Mouse (Mus musculus) embryonic stem cell, embryonic (primary cell): ENCODE measurements around the gene Nagk.

Experiments
- CTCF ChIA-PET, 4 experiments: fragments of 300-600 bp in 2 of 4; fragments of 350-600 bp in 2 of 4; sonication (Branson Sonifier 250); formaldehyde crosslinking; loops; one replicate each; lab custom pipeline; 2022; ENCODE audit warnings: inconsistent platforms in 2 of 4; lab: Charles Lee
- POLR2A ChIA-PET, 4 experiments: fragments of 300-600 bp in 2 of 4; fragments of 350-600 bp in 2 of 4; sonication (Branson Sonifier 250); formaldehyde crosslinking; loops; one replicate each; lab custom pipeline; 2022; ENCODE audit warnings: antibody characterized with exemption in 4 of 4, inconsistent platforms in 1 of 4; lab: Charles Lee

Nagk gene

DNA sequence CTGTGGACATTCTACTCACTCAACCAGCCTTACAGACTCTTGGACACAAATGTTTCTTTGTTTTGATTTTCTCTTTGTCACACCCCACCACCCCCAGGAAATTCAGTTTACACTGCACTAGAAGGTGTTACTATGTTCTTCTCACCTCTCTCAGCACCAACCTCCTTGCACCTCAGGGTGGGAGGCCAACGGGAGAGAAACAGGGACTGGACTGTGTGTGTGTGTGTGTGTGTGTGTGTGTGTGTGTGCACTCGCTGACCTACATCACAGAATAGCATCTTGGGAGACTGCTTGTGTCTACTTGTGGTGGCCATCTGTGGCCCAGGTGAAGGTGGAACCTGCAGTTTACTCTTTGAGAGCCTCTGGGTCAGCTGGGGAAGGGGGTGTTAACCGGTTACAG is 8.4 kb upstream of the Nagk start:
- CTCF ChIA-PET: interaction anchor here in 2 of 4 experiments (0.9 to 1.2 kb wide), 2 partner anchors 10 to 222 kb away, joined by 3 to 5 read pairs; partner anchors contain the start of genes Dysf (in 1 of the 2) and Tex261 (in 1 of the 2)

DNA sequence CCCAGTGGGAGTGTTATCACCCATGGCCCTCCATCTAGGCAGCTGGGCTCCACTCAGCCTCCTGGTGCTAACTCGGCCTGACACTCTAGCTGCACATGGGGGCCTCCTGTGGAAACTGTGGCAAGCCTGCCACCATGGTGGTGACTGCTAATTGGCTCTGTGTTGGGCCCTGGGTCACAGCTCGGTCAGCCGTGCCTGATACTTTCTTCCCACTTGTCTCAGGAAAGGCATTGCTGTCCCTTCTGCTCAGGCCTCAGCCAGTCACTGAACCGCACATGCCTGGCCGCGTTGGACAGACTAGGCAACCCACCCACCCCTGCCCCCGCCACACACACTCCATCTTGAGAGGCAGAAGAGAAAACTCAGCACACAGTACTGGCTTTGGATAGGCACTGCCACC is 6.2 kb upstream of the Nagk start:
- CTCF ChIA-PET: interaction anchor here in 3 of 4 experiments (0.6 to 1.5 kb wide), 6 partner anchors 10 to 1244 kb away, joined by 3 to 5 read pairs (median 4); partner anchors contain the start of gene Tex261 (in 1 of the 3)

More for the DNA sequence above, 8.4 kb upstream of the Nagk start:
- POLR2A ChIA-PET: interaction anchor here in 2 of 4 experiments (0.9 to 1.5 kb wide), 3 partner anchors 8 to 46 kb away, joined by 3 to 4 read pairs (median 3); partner anchors contain the start of genes Nagk (in 1 of the 2) and Paip2b (in 1 of the 2)

DNA sequence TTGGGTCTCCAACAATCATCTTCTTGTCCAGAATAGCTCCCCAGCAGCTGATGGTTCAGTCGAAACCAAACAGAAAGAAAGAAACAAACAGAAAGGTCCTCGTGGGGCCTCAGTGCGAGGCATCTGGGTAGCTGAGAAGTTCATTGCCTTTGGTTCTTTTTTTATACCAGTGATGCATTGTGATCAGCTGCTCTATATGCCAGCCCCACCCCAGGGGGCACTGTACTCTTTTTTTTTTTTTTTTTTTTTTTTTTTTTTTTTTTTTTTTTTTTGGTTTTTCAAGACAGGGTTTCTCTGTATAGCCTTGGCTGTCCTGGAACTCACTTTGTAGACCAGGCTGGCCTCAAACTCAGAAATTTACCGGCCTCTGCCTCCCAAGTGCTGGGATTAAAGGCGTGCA is 4.2 kb upstream of the Nagk start:
- POLR2A ChIA-PET: interaction anchor here in 2 of 4 experiments (1.5 to 2.8 kb wide), 3 partner anchors 41 to 124 kb away, joined by 4 to 9 read pairs (median 7); partner anchors contain the start of gene Paip2b (in 2 of the 2)
- CTCF ChIA-PET: interaction anchor here (0.5 to 1.5 kb wide), 6 partner anchors 15 to 291 kb away, joined by 3 to 5 read pairs (median 3); partner anchors contain the start of gene Tex261 (in 1 of the 4)

More for the DNA sequence above, 6.2 kb upstream of the Nagk start:
- POLR2A ChIA-PET: interaction anchor here in 2 of 4 experiments (0.5 to 1.4 kb wide), 6 partner anchors 10 to 931 kb away, joined by 3 to 4 read pairs (median 3); partner anchors contain the start of gene Tex261 (in 1 of the 2)

DNA sequence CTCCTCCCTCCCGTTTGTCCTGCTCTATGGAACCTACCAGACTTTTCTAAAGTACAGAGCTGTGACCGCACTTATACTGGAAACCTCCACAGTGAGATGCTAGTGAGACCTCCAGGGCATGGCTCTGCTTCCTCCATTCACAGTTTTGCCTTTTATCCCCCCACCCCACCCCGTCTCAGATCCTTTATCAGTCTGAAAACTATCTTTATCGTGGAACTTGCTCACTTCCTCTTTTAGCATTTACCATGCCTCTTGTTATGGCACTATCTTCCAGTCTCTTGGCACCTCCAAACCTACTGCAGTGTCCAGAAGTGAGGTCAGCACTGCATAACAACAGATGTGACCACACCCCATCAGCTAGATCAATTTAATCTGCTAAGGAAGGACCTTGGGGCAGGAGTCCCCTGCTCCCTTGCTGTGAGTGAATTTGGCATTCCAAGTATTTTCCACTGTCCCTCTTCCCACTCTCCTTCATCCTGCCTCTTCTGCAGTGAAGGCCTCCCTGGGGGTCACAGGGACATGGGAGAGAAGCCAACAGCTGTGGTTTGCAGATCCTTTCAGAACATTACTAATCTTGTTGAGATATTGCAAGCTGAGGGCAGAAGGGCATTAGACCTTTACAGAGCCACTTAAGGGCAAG is 3.4 kb upstream of the Nagk start:
- POLR2A ChIA-PET: interaction anchor here in 3 of 4 experiments (0.8 to 2.8 kb wide), 6 partner anchors 15 to 123 kb away, joined by 3 to 9 read pairs (median 4); partner anchors contain the start of genes Paip2b (in 2 of the 3) and Tex261 (in 1 of the 3)
- CTCF ChIA-PET: interaction anchor here in 3 of 4 experiments (0.7 to 1.5 kb wide), 6 partner anchors 12 to 297 kb away, joined by 3 to 7 read pairs (median 4); partner anchors contain the start of gene Tex261 (in 2 of the 3)

DNA sequence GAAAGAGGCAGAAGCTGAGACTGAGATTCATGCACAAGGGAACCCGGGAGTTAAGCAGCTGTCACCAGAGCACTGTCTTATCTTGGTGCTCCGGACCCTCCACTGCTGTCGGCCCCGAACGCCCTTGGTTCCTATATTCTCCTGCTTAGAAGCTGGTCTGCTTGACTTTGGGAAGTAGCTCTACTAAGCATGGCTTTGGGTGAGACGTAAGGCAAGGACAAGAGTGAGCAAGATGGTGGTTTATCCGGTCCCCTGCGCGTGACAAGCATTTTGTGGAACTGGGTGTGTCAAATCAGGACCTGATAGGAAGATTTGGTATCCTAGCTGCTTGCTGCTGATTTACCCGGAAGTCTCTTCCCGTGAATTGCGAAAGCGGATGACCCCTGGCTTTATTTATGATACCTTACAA is 714 bp downstream of the Nagk start:
- ChIA-PET CTCF (interaction anchor here (0.5 to 2.0 kb wide), 13 partner anchors 13 to 670 kb away, joined by 3 to 23 read pairs (median 5); partner anchors contain the start of gene Tex261 (in 3 of the 4)), POLR2A (interaction anchor here in 3 of 4 experiments (0.6 to 4.4 kb wide), 48 partner anchors 10 to 628 kb away, joined by 3 to 68 read pairs (median 4); partner anchors contain the start of genes Paip2b (in 3 of the 3), Tex261 (in 2 of the 3), Vax2 (in 2 of the 3) and Zfp638 (in 2 of the 3))

DNA sequence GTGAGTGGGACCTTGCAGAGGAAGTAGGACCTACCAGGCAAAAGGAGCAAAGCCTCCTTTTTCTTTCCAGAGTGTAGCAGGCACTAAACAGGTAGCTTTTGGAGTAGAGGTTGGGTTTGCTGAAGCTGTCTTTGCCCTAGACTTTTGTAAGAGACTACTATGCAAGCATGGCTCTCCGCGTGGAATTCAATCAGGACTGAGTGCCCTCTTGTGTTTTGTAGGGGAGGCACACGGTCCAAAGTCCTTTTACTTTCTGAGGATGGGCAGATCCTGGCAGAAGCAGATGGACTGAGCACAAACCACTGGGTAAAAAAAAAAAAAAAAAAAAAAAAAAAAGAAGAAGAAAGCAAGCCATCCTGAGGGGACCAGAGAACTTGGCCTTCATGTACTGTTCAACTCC is 1.9 kb downstream of the Nagk start:
- ChIA-PET CTCF (interaction anchor here in 3 of 4 experiments (0.5 to 2.0 kb wide), 4 partner anchors 21 to 608 kb away, joined by 3 to 17 read pairs (median 8); partner anchors contain the start of gene Tex261 (in 2 of the 3)), POLR2A (interaction anchor here (0.6 to 4.4 kb wide), 14 partner anchors 8 to 1347 kb away, joined by 3 to 68 read pairs (median 6); partner anchors contain the start of genes Paip2b (in 2 of the 4) and Zfp638 (in 1 of the 4))

DNA sequence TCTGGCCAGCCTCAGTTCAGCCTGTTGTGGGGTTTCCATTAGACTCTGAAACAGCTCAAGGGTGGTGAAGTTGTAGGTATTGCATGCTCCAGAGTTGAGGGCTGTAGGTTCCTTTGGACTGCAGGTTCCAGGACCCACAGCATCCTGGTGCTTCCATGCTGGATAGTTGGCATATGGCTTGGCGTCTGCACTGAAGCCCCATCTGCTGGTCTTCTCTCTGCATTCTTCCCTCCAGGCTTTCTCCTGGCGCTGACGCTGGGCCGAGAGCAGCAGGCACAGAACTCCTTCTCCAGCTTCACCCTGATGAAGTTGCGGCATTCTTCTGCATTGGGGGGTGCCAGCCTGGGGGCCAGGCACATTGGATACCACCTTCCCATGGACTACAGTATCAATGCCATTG is 7.3 kb downstream of the Nagk start:
- POLR2A ChIA-PET: interaction anchor here in 3 of 4 experiments (0.9 to 3.7 kb wide), 8 partner anchors 8 to 32 kb away, joined by 3 to 15 read pairs (median 4); partner anchors contain the start of gene Paip2b (in 2 of the 3)
- CTCF ChIA-PET: interaction anchor here in 1 of 4 experiments (1.5 kb wide), 1 partner anchor 108 kb away, joined by 4 read pairs; no protein-coding TSS in a partner anchor

DNA sequence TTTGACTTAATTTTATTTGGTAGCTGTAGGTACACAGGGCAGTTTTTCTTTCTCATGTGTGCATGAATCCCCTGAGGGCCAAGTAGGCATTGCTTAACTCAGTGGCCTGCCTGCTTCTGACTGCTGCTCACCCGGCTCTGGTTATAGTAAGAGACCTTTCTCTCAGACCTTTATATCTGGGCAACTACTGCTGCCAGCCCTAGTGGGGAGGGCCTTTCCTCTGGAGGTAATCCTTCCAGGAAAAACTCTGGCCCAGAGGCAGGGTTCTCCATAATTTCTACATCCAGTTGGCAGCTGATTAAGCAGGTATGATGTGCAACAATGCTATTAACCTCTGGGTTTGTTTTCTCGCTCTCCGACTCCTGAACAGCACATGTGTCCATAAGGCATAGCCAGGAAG is 8.1 kb downstream of the Nagk start:
- POLR2A ChIA-PET: interaction anchor here in 3 of 4 experiments (0.6 to 3.7 kb wide), 7 partner anchors 11 to 74 kb away, joined by 3 to 15 read pairs (median 7); partner anchors contain the start of gene Paip2b (in 2 of the 3)
- CTCF ChIA-PET: interaction anchor here in 1 of 4 experiments (1.5 kb wide), 1 partner anchor 109 kb away, joined by 4 read pairs; no protein-coding TSS in a partner anchor

DNA sequence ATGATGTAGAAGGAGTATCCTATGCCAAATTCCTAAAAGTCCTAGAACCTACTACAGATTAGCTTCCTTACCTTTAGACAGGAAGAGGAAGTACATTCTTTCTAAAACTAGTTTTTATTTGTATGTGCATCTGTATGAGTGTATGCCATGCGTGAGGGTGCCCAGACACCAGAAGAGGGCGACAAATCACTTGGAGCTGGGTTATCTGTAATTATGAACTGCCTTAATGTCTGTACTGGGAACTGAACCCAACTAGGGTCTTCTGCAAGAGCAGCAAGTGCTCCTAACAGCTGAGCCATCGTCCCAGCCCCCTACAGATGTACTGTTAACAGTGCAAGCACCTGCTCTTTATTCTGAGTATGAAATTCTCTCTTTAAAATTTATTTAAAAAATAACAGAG is 21.0 kb downstream of the Nagk start:
- ChIA-PET CTCF (interaction anchor here (0.5 to 1.9 kb wide), 6 partner anchors 14 to 557 kb away, joined by 3 to 8 read pairs (median 4); partner anchors contain the start of gene Tex261 (in 1 of the 4)), POLR2A (interaction anchor here in 3 of 4 experiments (0.6 to 8.9 kb wide), 9 partner anchors 10 to 99 kb away, joined by 3 to 87 read pairs (median 6); partner anchors contain the start of genes Paip2b (in 3 of the 3), Nagk (in 1 of the 3) and Zfp638 (in 1 of the 3))

DNA sequence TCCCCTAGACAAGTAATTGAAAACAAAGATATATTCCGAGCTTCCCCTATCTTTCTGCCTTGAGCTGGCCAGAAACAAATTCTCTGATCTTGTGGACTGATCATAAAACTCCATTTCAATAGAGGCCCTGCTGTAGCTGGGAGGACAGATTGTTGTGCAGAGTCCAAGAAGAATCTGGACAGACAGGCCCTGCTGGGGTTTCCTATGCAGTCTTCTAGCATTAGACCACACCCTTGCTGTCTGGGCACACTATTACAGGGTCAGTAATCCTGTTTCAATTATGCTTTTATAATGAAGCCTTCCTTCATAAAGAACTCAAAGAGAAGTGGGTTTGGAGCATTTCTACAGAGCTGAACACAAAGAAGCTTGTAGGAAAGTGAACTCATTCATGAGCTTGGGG is 24.2 kb downstream of the Nagk start:
- CTCF ChIA-PET: interaction anchor here in 1 of 4 experiments (1.3 kb wide), 1 partner anchor 13 kb away, joined by 3 read pairs; the partner anchor contains the start of gene Paip2b
- POLR2A ChIA-PET: interaction anchor here (0.6 to 8.9 kb wide), 10 partner anchors 8 to 171 kb away, joined by 3 to 87 read pairs (median 4); partner anchors contain the start of gene Paip2b (in 3 of the 4)

DNA sequence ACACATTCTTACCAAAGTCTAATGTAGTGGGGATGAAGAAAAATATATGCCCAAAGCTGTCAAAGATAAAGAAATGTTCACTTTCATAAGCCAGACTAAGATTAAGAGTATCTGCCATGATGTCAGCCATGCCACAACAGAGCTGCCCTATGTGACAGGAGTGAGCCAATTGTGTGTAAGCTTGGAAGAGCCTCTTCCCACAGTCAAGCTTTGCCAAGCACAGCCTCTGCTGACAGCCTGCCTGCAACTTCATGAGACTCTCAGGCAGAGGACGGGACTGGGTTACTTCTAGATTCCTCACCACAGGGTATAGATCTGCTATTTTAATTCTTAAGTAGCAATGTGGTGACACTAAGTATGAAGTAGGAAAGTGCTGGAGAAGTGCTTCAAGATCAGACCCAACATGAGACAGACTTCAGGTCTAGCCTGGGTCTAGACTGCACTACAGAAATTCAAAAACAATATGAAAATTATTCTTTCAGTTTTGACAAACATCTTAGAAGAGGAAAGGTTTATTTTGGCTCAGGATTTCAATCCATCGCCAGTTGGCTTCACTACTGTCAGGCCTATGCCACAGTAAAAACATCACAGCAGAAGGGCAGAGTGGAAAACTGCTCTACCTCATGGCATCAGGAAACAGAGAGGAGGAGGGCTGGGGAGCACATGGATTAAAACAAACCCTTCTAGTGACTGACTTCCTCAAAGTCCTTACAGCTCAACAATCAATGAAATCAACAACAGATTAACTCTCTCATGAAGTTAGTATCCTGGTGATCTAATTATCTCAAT is 26.1 kb downstream of the Nagk start:
- POLR2A ChIA-PET: interaction anchor here (0.5 to 8.9 kb wide), 11 partner anchors 9 to 160 kb away, joined by 3 to 87 read pairs (median 3); partner anchors contain the start of genes Paip2b (in 3 of the 4), Nagk (in 1 of the 4) and Vax2 (in 1 of the 4)
- CTCF ChIA-PET: interaction anchor here in 3 of 4 experiments (0.6 to 1.5 kb wide), 5 partner anchors 8 to 148 kb away, joined by 3 to 14 read pairs (median 4); partner anchors contain the start of gene Paip2b (in 1 of the 3)

DNA sequence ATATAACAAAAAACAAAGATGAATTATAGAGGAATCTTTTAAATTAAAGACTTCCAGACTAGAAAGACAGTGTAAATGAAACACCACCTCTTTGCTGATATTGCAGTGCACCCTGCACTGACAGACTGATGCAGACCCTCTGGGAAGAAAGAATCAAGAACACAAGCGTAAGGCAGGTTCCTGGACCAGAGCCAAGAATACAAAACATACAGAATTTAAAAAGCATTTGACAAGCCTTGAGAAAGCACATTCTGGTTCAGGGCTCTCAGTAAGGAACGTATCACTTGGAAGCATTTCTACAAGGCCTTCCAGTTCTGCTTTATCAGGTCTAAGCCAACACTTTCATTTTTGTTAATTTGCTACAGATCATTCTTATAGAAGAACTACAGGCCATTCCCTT is 27.1 kb downstream of the Nagk start:
- ChIA-PET POLR2A (interaction anchor here in 3 of 4 experiments (0.5 to 8.9 kb wide), 7 partner anchors 8 to 159 kb away, joined by 3 to 87 read pairs (median 3); partner anchors contain the start of genes Paip2b (in 3 of the 3) and Nagk (in 1 of the 3)), CTCF (interaction anchor here in 3 of 4 experiments (0.6 kb wide), 3 partner anchors 82 to 149 kb away, joined by 3 to 14 read pairs (median 3); no protein-coding TSS in a partner anchor)

DNA sequence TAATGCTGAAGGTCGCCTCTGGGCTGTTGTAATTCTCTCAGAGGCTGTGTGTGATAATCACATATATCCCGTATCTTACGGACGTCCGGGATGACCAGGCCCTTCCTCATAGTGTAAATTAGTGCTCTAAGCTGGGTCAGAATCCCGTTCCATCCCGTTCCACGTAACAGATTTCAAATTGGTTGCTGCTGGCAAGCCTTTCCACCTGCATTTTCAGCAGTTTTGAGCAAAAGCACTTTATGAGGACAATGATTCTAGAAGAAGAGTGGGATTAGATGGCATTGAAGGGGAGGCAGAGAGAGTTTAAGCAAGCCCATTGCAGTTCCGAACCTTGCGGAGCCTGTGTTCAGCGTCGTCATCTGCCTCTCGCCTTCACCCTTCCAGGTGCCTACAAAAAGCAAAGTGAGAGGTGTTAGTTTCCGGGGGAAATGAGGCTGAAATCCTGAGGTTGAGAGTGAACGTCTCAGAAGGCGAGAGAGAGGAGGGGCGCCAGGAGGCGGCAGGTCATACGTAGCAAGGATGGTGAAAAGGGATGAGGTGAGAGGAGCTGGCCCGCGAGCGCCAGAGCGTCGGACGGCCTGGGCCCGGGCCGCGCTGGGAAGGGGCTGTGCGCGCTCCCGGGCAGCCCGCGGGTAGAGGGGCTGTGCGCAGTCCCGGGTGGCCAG is 36.3 kb downstream of the Nagk start:
- POLR2A ChIA-PET: interaction anchor here (0.6 to 6.0 kb wide), 102 partner anchors 7 to 1306 kb away, joined by 3 to 87 read pairs (median 5); partner anchors contain the start of genes Nagk (in 3 of the 4), Zfp638 (in 3 of the 4), Tex261 (in 2 of the 4) and Atp6v1b1 (in 1 of the 4)
- CTCF ChIA-PET: interaction anchor here (0.6 to 2.1 kb wide), 20 partner anchors 9 to 1057 kb away, joined by 3 to 11 read pairs (median 4); partner anchors contain the start of genes Tex261 (in 2 of the 4), Hk2 (in 1 of the 4) and Zfp638 (in 1 of the 4)

DNA sequence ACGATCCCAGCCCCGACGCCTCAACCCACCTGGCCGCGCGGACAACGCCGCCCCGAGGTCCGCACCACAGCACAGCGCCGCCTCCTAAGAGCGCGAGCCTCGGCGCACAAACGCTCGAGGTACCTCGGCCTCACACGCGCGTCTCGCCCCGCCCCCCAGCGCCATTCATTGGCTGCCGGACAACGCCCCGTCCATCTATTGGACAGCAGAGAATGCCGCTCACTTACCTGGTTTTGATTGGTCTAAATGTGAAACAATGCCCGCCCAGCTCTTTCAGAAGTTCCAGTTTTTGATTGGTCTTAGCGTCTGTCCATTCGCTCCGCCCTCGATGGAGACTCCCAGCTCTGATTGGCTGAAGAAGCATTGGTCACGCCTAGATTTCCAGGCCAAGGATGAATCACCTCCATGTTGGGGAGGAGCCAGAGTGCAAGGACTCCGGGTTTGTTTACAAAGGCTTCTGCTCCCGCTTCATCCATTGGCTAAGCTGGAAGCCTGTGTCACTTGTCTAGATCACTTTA is 36.9 kb downstream of the Nagk start, which contains the start of gene Paip2b:
Gene Paip2b (minus strand): TSS at position 136 of the 518 bp plus-strand sequence.
- POLR2A ChIA-PET: interaction anchor here (0.6 to 6.0 kb wide), 111 partner anchors 9 to 1305 kb away, joined by 3 to 87 read pairs (median 4); partner anchors contain the start of genes Nagk (in 3 of the 4), Tex261 (in 3 of the 4), Zfp638 (in 3 of the 4) and Mob1a (in 2 of the 4)
- CTCF ChIA-PET: interaction anchor here (0.6 to 2.1 kb wide), 22 partner anchors 8 to 1057 kb away, joined by 3 to 11 read pairs (median 4); partner anchors contain the start of genes Tex261 (in 2 of the 4), Zfp638 (in 2 of the 4) and Hk2 (in 1 of the 4)

DNA sequence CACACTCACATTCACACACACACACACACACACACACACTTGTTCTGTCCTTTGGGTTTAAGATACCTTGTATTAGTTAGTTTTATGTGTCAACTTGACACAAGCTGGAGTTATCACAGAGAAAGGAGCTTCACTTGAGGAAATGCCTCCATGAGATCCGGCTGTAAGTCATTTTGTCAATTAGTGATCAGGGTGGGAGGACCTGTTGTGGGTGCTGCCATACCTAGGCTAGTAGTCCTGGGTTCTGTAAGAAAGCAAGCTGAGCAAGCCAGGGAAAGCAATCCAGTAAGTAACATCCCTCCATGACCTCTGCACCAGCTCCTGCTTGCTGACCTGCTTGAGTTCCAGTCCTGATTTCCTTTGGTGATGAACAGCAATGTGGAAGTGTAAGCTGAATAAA is 37.6 kb downstream of the Nagk start:
- ChIA-PET CTCF (interaction anchor here in 3 of 4 experiments (0.6 to 2.1 kb wide), 10 partner anchors 8 to 1125 kb away, joined by 3 to 11 read pairs (median 4); partner anchors contain the start of genes Tex261 (in 2 of the 3) and Zfp638 (in 2 of the 3)), POLR2A (interaction anchor here in 3 of 4 experiments (0.6 to 6.0 kb wide), 60 partner anchors 9 to 1305 kb away, joined by 3 to 87 read pairs (median 6); partner anchors contain the start of genes Zfp638 (in 3 of the 3), Nagk (in 2 of the 3), Atp6v1b1 (in 1 of the 3) and Dysf (in 1 of the 3))
